Mouse (Mus musculus): ENCODE measurements around the gene Ncoa6. TPM values are rescaled to one million over a fixed set of nuclear protein-coding genes. Genes with fewer than 3 reads are reported as not detected.

Gene Ncoa6
- 27.7 and 28.6 TPM in 2 replicates for polyA plus RNA-seq (2014; fragmentation: Nextera tagmentation; extraction: Ambion mirVana)

GRCm38 (mm10) chr2:155473570-155474088 lies at the start of gene Ncoa6:
Ncoa6 (minus strand) TSS chr2:155473894.
- Histone ChIP-seq H3K9me3 (replicated peaks; ENCODE audit: control insufficient read depth, low read length) (no peaks in the 10 kb centered on the region), H3K27me3 (ENCODE audit: control insufficient read depth, insufficient read depth, low read length) (no peaks in the 10 kb centered on the region), H3K9ac (replicated peaks; ENCODE audit: low read length) (peak within 1 kb of the TSS; percentile 96), H3K4me2 (ENCODE audit: low read depth, low read length) (peak within 1 kb of the TSS; percentile 60), H3K27ac (replicated peaks; ENCODE audit: low read depth, low read length) (peak within 1 kb of the TSS; percentile 77), H3K4me3 (ENCODE audit: low read depth, low read length) (peak within 1 kb of the TSS; percentile 83), H3K4me1 (ENCODE audit: control insufficient read depth, insufficient read depth, low read length) (no peaks in the 10 kb centered on the region; the same call in 1 of the 2 replicates), H3K36me3 (replicated peaks; ENCODE audit: control insufficient read depth, insufficient read depth, low read depth, low read length) (no peaks in the 10 kb centered on the region)
- DNase-seq (ENCODE audit: low spot score) (peak; percentile 85), ATAC-seq (replicated peaks; ENCODE audit: insufficient number of reproducible peaks, low FRiP score, low TSS enrichment, low read depth) (peak; percentile 77)
- WGBS: 0% methylated on average over 41 of the region's 72 CpGs

GRCm38 (mm10) chr2:155518531-155519270 lies 45.0 kb upstream of the Ncoa6 start:
- no peaks in the 10 kb centered on the region for H3K9me3 ChIP-seq (replicated peaks; ENCODE audit: control insufficient read depth, low read length)
- no peaks in the 10 kb centered on the region for H3K36me3 ChIP-seq (replicated peaks; ENCODE audit: control insufficient read depth, insufficient read depth, low read depth, low read length)
- no peak overlapping the region for H3K27ac ChIP-seq (replicated peaks; ENCODE audit: low read depth, low read length)
- peak overlapping the region; percentile 59 for H3K4me3 ChIP-seq (ENCODE audit: low read depth, low read length)
- peak overlapping the region; percentile 25 for H3K9ac ChIP-seq (replicated peaks; ENCODE audit: low read length)
- no peaks in the 10 kb centered on the region for H3K27me3 ChIP-seq (ENCODE audit: control insufficient read depth, insufficient read depth, low read length)
- WGBS: 26% methylated on average over 18 of the region's 18 CpGs
- DNase-seq (ENCODE audit: low spot score) (no peak), ATAC-seq (replicated peaks; ENCODE audit: insufficient number of reproducible peaks, low FRiP score, low TSS enrichment, low read depth) (no peak)
- no peaks in the 10 kb centered on the region; the same call in 1 of the 2 replicates for H3K4me1 ChIP-seq (ENCODE audit: control insufficient read depth, insufficient read depth, low read length)
- peak overlapping the region; percentile 43 for H3K4me2 ChIP-seq (ENCODE audit: low read depth, low read length)

GRCm38 (mm10) chr2:155517455-155518423 lies 44.0 kb upstream of the Ncoa6 start, which contains the start of the genes Acss2 and Ggt7:
Acss2 (plus strand) TSS chr2:155517948.
Ggt7 (minus strand) TSS chr2:155518237.
- Histone ChIP-seq H3K27me3 (ENCODE audit: control insufficient read depth, insufficient read depth, low read length) (peaks cover 3% of the 10 kb centered on the region; the same call in 1 of the 2 replicates), H3K9ac (replicated peaks; ENCODE audit: low read length) (peak within 1 kb of the TSS; percentile 25), H3K9me3 (replicated peaks; ENCODE audit: control insufficient read depth, low read length) (no peaks in the 10 kb centered on the region), H3K36me3 (replicated peaks; ENCODE audit: control insufficient read depth, insufficient read depth, low read depth, low read length) (no peaks in the 10 kb centered on the region), H3K4me2 (ENCODE audit: low read depth, low read length) (peak within 1 kb of the TSS; percentile 43), H3K4me1 (ENCODE audit: control insufficient read depth, insufficient read depth, low read length) (no peaks in the 10 kb centered on the region; the same call in 1 of the 2 replicates), H3K27ac (replicated peaks; ENCODE audit: low read depth, low read length) (no peak within 1 kb of the TSS), H3K4me3 (ENCODE audit: low read depth, low read length) (peak within 1 kb of the TSS; percentile 59)
- whole genome bisulfite sequencing: 5% methylated on average over 69 of the region's 70 CpGs
- ATAC-seq (replicated peaks; ENCODE audit: insufficient number of reproducible peaks, low FRiP score, low TSS enrichment, low read depth): peak; percentile 97
- peak; percentile 97 for DNase-seq (ENCODE audit: low spot score)

GRCm38 (mm10) chr2:155515941-155516340 lies 42.2 kb upstream of the Ncoa6 start:
- no peaks in the 10 kb centered on the region; the same call in 1 of the 2 replicates for H3K4me1 ChIP-seq (ENCODE audit: control insufficient read depth, insufficient read depth, low read length)
- no peak overlapping the region for H3K4me2 ChIP-seq (ENCODE audit: low read depth, low read length)
- ATAC-seq (replicated peaks; ENCODE audit: insufficient number of reproducible peaks, low FRiP score, low TSS enrichment, low read depth) (no peak), DNase-seq (ENCODE audit: low spot score) (peak; percentile 79)
- WGBS: 12% methylated on average over 1 of the region's 1 CpGs
- peaks cover 3% of the 10 kb centered on the region; the same call in 1 of the 2 replicates for H3K27me3 ChIP-seq (ENCODE audit: control insufficient read depth, insufficient read depth, low read length)
- H3K36me3 ChIP-seq (replicated peaks; ENCODE audit: control insufficient read depth, insufficient read depth, low read depth, low read length): no peaks in the 10 kb centered on the region
- H3K9me3 ChIP-seq (replicated peaks; ENCODE audit: control insufficient read depth, low read length): no peaks in the 10 kb centered on the region
- H3K27ac ChIP-seq (replicated peaks; ENCODE audit: low read depth, low read length): no peak overlapping the region
- H3K4me3 ChIP-seq (ENCODE audit: low read depth, low read length): no peak overlapping the region
- no peak overlapping the region for H3K9ac ChIP-seq (replicated peaks; ENCODE audit: low read length)

GRCm38 (mm10) chr2:155514666-155515065 lies 41.0 kb upstream of the Ncoa6 start:
- Histone ChIP-seq H3K9me3 (replicated peaks; ENCODE audit: control insufficient read depth, low read length) (no peaks in the 10 kb centered on the region), H3K4me3 (ENCODE audit: low read depth, low read length) (peak overlapping the region; percentile 31), H3K27ac (replicated peaks; ENCODE audit: low read depth, low read length) (no peak overlapping the region), H3K4me1 (ENCODE audit: control insufficient read depth, insufficient read depth, low read length) (no peaks in the 10 kb centered on the region; the same call in 1 of the 2 replicates), H3K9ac (replicated peaks; ENCODE audit: low read length) (peak overlapping the region; percentile 61), H3K4me2 (ENCODE audit: low read depth, low read length) (peak overlapping the region; percentile 70), H3K27me3 (ENCODE audit: control insufficient read depth, insufficient read depth, low read length) (peaks cover 3% of the 10 kb centered on the region; the same call in 1 of the 2 replicates), H3K36me3 (replicated peaks; ENCODE audit: control insufficient read depth, insufficient read depth, low read depth, low read length) (no peaks in the 10 kb centered on the region)
- 1% methylated on average over 20 of the region's 23 CpGs for WGBS
- DNase-seq (ENCODE audit: low spot score) (peak; percentile 56), ATAC-seq (replicated peaks; ENCODE audit: insufficient number of reproducible peaks, low FRiP score, low TSS enrichment, low read depth) (0 out of 2 replicates have a peak, but pooled peaks have one; percentile 13)

GRCm38 (mm10) chr2:155513543-155513942 lies 39.8 kb upstream of the Ncoa6 start:
- ATAC-seq (replicated peaks; ENCODE audit: insufficient number of reproducible peaks, low FRiP score, low TSS enrichment, low read depth) (no peak), DNase-seq (ENCODE audit: low spot score) (no peak)
- Histone ChIP-seq H3K4me2 (ENCODE audit: low read depth, low read length) (no peak overlapping the region), H3K4me3 (ENCODE audit: low read depth, low read length) (no peak overlapping the region), H3K4me1 (ENCODE audit: control insufficient read depth, insufficient read depth, low read length) (no peaks in the 10 kb centered on the region; the same call in 1 of the 2 replicates), H3K9ac (replicated peaks; ENCODE audit: low read length) (no peak overlapping the region), H3K9me3 (replicated peaks; ENCODE audit: control insufficient read depth, low read length) (no peaks in the 10 kb centered on the region), H3K27me3 (ENCODE audit: control insufficient read depth, insufficient read depth, low read length) (peaks cover 3% of the 10 kb centered on the region; the same call in 1 of the 2 replicates), H3K36me3 (replicated peaks; ENCODE audit: control insufficient read depth, insufficient read depth, low read depth, low read length) (no peaks in the 10 kb centered on the region), H3K27ac (replicated peaks; ENCODE audit: low read depth, low read length) (no peak overlapping the region)
- WGBS: 69% methylated on average over 5 of the region's 5 CpGs

GRCm38 (mm10) chr2:155512479-155512878 lies 38.8 kb upstream of the Ncoa6 start:
- ATAC-seq (replicated peaks; ENCODE audit: insufficient number of reproducible peaks, low FRiP score, low TSS enrichment, low read depth) (no peak), DNase-seq (ENCODE audit: low spot score) (peak; percentile 67)
- no peak overlapping the region for H3K9ac ChIP-seq (replicated peaks; ENCODE audit: low read length)
- 44% methylated on average over 4 of the region's 4 CpGs for WGBS
- H3K4me3 ChIP-seq (ENCODE audit: low read depth, low read length): no peak overlapping the region
- H3K9me3 ChIP-seq (replicated peaks; ENCODE audit: control insufficient read depth, low read length): no peaks in the 10 kb centered on the region
- no peaks in the 10 kb centered on the region for H3K36me3 ChIP-seq (replicated peaks; ENCODE audit: control insufficient read depth, insufficient read depth, low read depth, low read length)
- H3K4me1 ChIP-seq (ENCODE audit: control insufficient read depth, insufficient read depth, low read length): no peaks in the 10 kb centered on the region; the same call in 1 of the 2 replicates
- no peak overlapping the region for H3K27ac ChIP-seq (replicated peaks; ENCODE audit: low read depth, low read length)
- no peak overlapping the region for H3K4me2 ChIP-seq (ENCODE audit: low read depth, low read length)
- peaks cover 3% of the 10 kb centered on the region; the same call in 1 of the 2 replicates for H3K27me3 ChIP-seq (ENCODE audit: control insufficient read depth, insufficient read depth, low read length)

Measured in embryonic facial prominence, embryonic 11.5 days (tissue).